Mouse (Mus musculus) left cerebral cortex, postnatal 25 days (tissue): ENCODE measurements at regions not wholly inside any gene's neighbourhood (a gene's known extent, or its start where the extent isn't known, plus 50 kb on each side); places are given as distances from the start of the nearest gene placed in this dataset.

Experiments used
- DNase-seq, 2 experiments: peaks; one replicate each; pipeline ENCODE4 v3.0.0; 2022; ENCODE audit warnings: low spot score in 2 of 2, mixed read lengths in 1 of 2
- intact Hi-C: fragments of 180-260 bp; cut with DNase I; formaldehyde crosslinking; loops from one replicate; pipeline ENCODE4 v1.15.1; 2025

DNA sequence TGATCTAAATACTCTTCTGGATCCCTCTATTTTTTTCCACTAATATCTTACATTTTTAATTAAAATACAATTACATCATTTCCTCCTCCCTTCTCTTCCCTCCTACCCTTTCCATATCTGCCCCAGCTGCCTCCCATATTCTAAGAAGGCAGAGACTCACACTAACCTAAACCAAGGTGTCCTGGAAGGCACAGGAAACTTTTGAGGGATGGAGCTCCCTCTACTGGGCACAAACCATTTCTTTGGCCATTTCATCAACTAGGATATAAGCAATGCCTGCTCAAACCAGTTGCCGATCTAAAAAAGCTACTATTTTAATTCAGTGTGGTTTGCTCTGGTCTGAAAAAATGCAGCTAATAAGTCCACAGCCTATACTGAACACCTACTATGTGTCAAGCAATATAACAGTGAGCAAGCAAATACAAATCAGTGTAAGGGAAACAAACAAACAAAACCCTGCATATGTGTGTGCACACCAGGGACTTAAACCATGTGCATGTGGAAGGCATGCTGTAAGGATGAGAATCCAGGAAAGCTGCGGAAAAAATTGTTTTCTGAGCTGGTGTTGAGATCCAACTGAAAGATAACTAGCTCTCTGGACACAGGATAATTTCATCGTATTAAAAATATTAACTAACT, 182.3 kb upstream of the Lmcd1 start:
- peak; percentile 70 to 80 for DNase-seq

GRCm38 (mm10) chr6:112093300-112093699, 180.3 kb upstream of the Lmcd1 start:
- peak in 1 of 2 experiments; percentile 26 for DNase-seq
- intact Hi-C loops, result loop anchor here (10.0 kb wide), 1 partner anchor 1548 kb away; no protein-coding TSS in a partner anchor

More for the DNA sequence above, 182.3 kb upstream of the Lmcd1 start:
- intact Hi-C loops, result loop anchor here (10.0 kb wide), 1 partner anchor 1546 kb away; no protein-coding TSS in a partner anchor

DNA sequence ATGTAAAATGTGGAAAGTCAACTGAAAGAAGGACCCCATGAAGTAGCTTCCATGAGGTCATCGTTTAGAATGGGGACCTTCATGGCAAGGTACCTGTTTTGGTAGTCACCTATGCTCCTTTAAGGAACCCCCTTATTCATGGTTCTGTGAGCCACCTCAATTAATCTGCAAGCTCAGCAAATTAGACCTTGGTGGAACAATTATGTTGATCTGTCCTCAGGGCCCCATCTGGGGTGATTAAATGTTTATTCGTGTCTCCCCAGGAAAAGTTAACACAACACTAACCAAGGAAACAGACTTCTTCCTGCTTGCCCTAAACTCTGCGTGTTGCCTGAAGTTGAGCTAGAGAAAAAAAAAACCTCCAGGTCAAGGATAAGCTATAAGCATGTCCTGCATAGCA, 175.9 kb upstream of the Lmcd1 start:
- DNase-seq, result no peak
- intact Hi-C loops, result loop anchor here (10.0 kb wide), 1 partner anchor 1553 kb away; no protein-coding TSS in a partner anchor

GRCm38 (mm10) chr6:112108651-112109050, 164.9 kb upstream of the Lmcd1 start:
- peak; percentile 70 to 94 for DNase-seq
- intact Hi-C loops, result no loop called here

- no peak for DNase-seq
- intact Hi-C loops, result no loop called here
Observed at GRCm38 (mm10) chr6:112119180-112119579, 154.4 kb upstream of the Lmcd1 start.

DNA sequence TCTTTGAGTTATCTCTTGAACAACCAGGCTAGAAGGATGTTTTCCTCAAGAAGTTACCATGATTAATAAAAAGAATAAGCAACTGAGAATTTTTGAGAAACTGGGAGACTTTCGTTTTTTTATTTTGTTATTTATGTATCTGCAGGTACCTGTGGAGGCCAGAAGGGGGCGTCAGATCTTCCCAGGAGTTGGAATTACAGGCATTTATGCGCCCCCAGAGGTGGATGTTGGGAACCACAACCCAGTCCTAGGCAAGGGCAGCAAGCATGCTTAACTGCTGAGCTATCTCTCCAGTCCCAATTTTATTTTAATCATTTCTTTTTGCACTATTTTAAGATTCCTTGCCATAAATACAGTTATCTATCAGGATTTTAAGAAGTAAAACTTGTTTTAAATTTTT, 140.0 kb upstream of the Lmcd1 start:
- DNase-seq, result peak in 1 of 2 experiments; percentile 5
- intact Hi-C loops, result no loop called here

- intact Hi-C loops, result no loop called here
- DNase-seq, result no peak
Observed at GRCm38 (mm10) chr6:112152535-112153364, 120.8 kb upstream of the Lmcd1 start.

DNA sequence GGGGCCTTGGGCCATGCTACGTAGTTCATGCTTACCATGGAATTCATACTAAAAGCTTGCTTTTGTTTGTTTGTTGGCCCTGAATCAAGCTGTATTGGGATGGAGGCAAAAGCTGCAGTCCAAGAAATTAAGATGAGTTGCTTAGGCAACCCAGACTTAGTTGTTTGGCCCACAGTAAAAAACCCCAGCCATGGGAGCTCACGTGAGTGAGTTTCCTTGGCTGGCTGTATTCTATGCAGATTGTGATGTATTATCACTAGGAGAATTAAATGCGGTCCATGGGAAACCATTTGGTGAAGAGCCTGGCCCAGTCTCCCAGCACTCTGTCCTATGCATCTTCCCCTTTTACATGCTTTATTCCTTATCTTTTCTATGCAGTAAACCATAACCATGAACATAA, 106.1 kb upstream of the Lmcd1 start:
- intact Hi-C loops, result no loop called here
- DNase-seq, result no peak

- intact Hi-C loops, result no loop called here
Observed at GRCm38 (mm10) chr6:112176344-112176743, 97.2 kb upstream of the Lmcd1 start.

DNA sequence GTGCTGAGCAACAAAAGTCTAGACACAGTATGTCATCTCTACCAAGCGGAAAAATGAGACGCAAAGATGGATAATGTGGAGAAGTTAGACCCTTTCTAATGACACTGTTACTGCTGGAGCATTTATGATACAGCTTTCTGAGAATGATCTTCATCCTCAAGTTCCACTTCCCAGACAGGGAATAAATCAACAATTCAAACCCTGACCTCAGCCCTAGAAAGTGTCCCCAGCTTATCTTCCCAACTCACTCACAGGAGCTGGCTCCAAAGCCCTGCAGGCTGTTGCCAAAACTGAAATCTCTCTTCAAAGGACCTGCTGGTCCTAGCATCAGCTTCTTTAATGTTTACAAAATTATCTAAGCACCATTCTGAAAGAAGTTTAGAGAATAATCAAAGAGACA, 85.9 kb upstream of the Lmcd1 start:
- intact Hi-C loops, result no loop called here
- no peak for DNase-seq

More at GRCm38 (mm10) chr6:112176344-112176743, 97.2 kb upstream of the Lmcd1 start:
- DNase-seq, result no peak

- DNase-seq, result peak; percentile 81 to 86
- intact Hi-C loops, result loop anchor here (5.0 to 10.0 kb wide), 2 partner anchors 1546 to 1644 kb away; partner anchors contain the start of gene Grm7
Observed at GRCm38 (mm10) chr6:112191032-112191431, 82.5 kb upstream of the Lmcd1 start.

GRCm38 (mm10) chr6:112197445-112197844, 76.1 kb upstream of the Lmcd1 start:
- intact Hi-C loops, result loop anchor here (10.0 kb wide), 1 partner anchor 1553 kb away; the partner anchor contains the start of gene Grm7
- DNase-seq, result peak; percentile 86 to 96

- DNase-seq, result no peak
- intact Hi-C loops, result loop anchor here (10.0 kb wide), 1 partner anchor 1554 kb away; the partner anchor contains the start of gene Grm7
Observed at GRCm38 (mm10) chr6:112199241-112199640, 74.3 kb upstream of the Lmcd1 start.

GRCm38 (mm10) chr6:112202120-112202519, 71.4 kb upstream of the Lmcd1 start:
- intact Hi-C loops, result no loop called here
- DNase-seq, result no peak

DNA sequence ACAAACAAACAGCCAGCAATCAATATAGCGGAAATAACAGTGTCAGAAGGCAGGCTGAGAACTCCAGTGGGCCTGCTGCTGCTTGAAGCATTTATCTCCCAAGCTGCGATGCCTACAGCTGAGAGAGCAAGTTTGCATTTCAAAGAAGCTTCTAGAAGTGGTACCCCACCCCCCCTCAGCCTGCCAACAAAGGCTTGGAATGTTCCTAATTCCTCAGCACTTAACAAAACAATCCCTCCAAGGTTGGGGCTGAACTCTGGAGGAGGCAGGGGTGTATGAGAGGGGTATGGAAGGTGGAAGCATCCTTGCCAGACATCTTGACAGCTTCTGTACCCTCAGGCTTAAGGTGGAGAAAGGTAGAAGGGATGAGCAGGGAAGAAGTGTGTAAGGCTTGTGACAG, 70.2 kb upstream of the Lmcd1 start:
- intact Hi-C loops, result no loop called here

GRCm38 (mm10) chr6:112204956-112205355, 68.6 kb upstream of the Lmcd1 start:
- DNase-seq, result no peak
- intact Hi-C loops, result loop anchor here (5.0 kb wide), 1 partner anchor 277 kb away; no protein-coding TSS in a partner anchor

More for the DNA sequence above, 70.2 kb upstream of the Lmcd1 start:
- DNase-seq, result no peak

- intact Hi-C loops, result loop anchor here (5.0 kb wide), 1 partner anchor 277 kb away; no protein-coding TSS in a partner anchor
Observed at GRCm38 (mm10) chr6:112205420-112205995, 68.0 kb upstream of the Lmcd1 start.

DNA sequence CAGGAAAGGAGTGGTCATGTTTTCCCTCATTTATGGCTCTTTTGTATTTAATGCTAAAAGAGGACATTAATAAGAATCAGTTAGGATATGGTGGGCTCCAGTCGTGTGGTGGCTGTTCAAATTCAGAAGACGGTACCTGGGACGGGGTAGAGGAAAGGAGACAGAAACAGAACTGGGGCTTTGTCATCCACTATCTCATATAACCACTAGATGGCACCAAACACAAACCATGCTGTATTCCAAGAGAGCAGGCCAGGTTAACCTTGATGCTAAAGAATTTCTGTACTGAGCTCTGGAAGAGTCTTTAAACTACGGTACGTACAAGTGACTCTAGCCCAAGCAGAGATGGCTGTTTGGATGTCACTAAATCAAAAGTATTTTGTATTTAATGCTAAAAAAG, 66.3 kb upstream of the Lmcd1 start:
- DNase-seq, result peak; percentile 58 to 74

More at GRCm38 (mm10) chr6:112205420-112205995, 68.0 kb upstream of the Lmcd1 start:
- DNase-seq, result no peak

GRCm38 (mm10) chr6:112210238-112210950, 63.2 kb upstream of the Lmcd1 start:
- peak in 1 of 2 experiments; percentile 26 for DNase-seq
- intact Hi-C loops, result no loop called here

More for the DNA sequence above, 66.3 kb upstream of the Lmcd1 start:
- intact Hi-C loops, result loop anchor here (1.0 to 5.0 kb wide), 3 partner anchors 67 to 275 kb away; no protein-coding TSS in a partner anchor
